Mouse (Mus musculus) limb, embryonic 12.5 days (tissue): ENCODE data around the gene Camta1. TPM values are rescaled to one million over a fixed set of nuclear protein-coding genes. Genes with fewer than 3 reads are reported as not detected.

Source experiments
- ATAC-seq: fragments of 200-750 bp; cut with Nextera tagmentation; 2 replicates; pipeline ENCODE4 v1.8.0; 2017; ENCODE audit warnings: low read depth, moderate TSS enrichment; ENCODE audit not compliant: insufficient number of reproducible peaks, insufficient read depth, low FRiP score, low TSS enrichment
- H3K27ac ChIP-seq: fragments of 300-500 bp; sonication (generic); 2 replicates; pipeline ENCODE4 v1.5.1; 2016; ENCODE audit warnings: mild to moderate bottlenecking, moderate library complexity
- H3K27me3 ChIP-seq: fragments of 300-500 bp; sonication (generic); 2 replicates; pipeline ENCODE4 v1.6.1; 2016; ENCODE audit warnings: mild to moderate bottlenecking, moderate library complexity
- H3K36me3 ChIP-seq: fragments of 300-500 bp; sonication (generic); 2 replicates; pipeline ENCODE4 v1.6.1; 2016; ENCODE audit warnings: mild to moderate bottlenecking, moderate library complexity
- H3K4me1 ChIP-seq: fragments of 300-500 bp; sonication (generic); replicated peaks from 2 replicates; pipeline ENCODE4 v1.6.1; 2016
- H3K4me2 ChIP-seq: fragments of 300-500 bp; sonication (generic); 2 replicates; pipeline ENCODE4 v1.6.1; 2016; ENCODE audit warnings: mild to moderate bottlenecking, moderate library complexity
- H3K4me3 ChIP-seq: fragments of 300-500 bp; sonication (generic); replicated peaks from 2 replicates; pipeline ENCODE4 v1.5.1; 2016; ENCODE audit warnings: mild to moderate bottlenecking
- H3K9ac ChIP-seq: fragments of 300-500 bp; sonication (generic); replicated peaks from 2 replicates; pipeline ENCODE4 v1.6.1; 2016; ENCODE audit warnings: mild to moderate bottlenecking, moderate library complexity
- H3K9me3 ChIP-seq: fragments of 300-500 bp; sonication (generic); 2 replicates; pipeline ENCODE4 v1.6.1; 2016; ENCODE audit warnings: mild to moderate bottlenecking, moderate library complexity
- WGBS: fragments of 180-500 bp; shearing (Covaris S2); methylation state at CpG from one replicate; pipeline ENCODE4 v1.1.7; 2016; 5-methylcytosine and 5-hydroxymethylcytosine counted together
- polyA plus RNA-seq: library from polyadenylated mRNA; unstranded; fragments of >200 nt; fragmentation: Nextera tagmentation; extraction: Ambion mirVana; gene quantifications from 2 replicates; pipeline ENCODE4 v1.2.1, GENCODE M21; 2016

Camta1 gene
- polyA plus RNA-seq, 1 experiment from 2014 or later, result 106 TPM

DNA sequence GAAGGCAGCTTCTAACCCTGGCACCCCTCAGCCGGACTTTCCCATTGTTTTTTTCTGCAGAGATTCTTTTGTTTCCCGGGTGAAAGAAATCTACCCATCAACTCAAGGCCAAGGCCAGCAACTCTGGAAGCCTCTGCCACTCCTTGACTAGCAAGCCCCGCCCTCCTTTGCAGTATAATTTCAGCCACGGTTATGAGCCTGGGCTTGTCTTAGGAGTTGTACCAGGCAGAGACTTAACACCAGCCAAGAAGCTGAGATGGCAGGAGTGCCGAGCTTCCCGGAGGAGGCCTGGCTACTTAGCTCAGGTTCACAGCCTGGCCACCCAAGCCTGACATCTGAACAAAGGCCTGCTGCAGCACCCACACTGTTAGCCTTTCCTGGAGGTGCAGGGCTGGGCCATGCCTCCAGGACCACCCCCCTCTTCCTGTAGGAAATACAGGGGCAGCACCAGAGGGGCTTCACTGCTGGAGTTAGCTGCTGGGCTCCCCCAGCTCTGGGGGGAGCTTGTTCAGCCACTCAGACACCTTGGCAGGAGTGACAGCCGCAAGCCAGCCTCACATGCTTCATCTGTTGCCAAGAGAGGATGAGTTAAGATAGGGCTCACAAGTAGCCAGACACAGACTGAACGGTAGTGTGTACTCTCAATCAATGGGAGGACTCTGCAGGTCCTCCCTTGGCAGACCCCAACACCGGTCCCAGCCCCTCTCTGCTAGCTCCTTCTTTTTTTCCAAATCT, 730.8 kb downstream of the Camta1 start:
- H3K4me1 ChIP-seq, result peaks cover 32% of the 10 kb centered on the region
- H3K9me3 ChIP-seq, result no peaks in the 10 kb centered on the region
- H3K4me3 ChIP-seq, result no peak overlapping the region
- H3K9ac ChIP-seq, result no peak overlapping the region
- no peak overlapping the region for H3K27ac ChIP-seq
- 0 out of 2 replicates have a peak, but pooled peaks cover 4% of the 10 kb centered on the region for H3K36me3 ChIP-seq
- H3K4me2 ChIP-seq, result no peak overlapping the region
- no peak for ATAC-seq
- 73% methylated on average over 9 of the region's 9 CpGs for WGBS
- H3K27me3 ChIP-seq, result 0 out of 2 replicates have a peak, but pooled peaks cover 2% of the 10 kb centered on the region

DNA sequence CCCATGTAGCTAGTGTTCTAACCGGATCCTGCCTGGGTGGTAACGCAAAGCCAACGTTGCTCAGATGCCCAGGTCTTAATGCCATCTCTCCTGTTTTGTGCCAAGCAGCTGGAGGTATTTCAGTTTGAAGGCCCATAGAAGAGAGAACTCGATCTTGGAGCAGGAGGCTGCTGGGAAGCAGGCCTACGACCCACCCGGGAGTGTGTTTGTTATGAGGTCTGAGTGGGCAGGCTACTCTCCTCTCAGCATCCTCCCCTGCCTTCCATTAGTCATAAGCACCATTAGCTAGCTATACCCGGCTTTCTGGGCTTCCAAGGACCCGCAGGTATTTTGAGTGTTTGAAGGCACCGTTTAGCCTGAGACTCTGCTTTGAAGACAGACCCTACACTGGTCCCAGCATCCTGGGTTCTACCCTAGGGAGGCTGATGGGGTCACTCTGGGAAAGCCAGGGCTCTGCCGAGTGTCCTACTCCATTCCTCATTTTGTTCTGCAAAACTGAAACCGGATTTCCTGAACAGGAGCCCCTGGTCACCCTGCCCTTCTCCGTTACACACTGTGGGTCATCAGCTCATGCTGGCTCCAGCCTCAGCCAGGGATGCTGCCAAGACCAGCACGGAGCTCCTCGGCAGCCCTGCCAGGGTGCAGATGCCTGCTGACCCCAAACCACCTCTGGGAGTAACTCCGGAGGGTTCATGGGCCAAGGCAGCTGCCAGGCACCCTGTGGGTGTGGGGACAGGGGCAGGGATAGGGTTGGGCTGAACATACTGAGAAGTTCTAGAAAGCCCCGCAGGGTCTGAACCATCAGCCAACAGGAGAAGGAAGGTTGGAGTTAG, 731.7 kb downstream of the Camta1 start:
- Histone ChIP-seq H3K27me3 (no peaks in the 10 kb centered on the region), H3K9me3 (no peaks in the 10 kb centered on the region), H3K36me3 (0 out of 2 replicates have a peak, but pooled peaks cover 4% of the 10 kb centered on the region), H3K9ac (peak overlapping the region; percentile 88), H3K4me2 (peak overlapping the region; percentile 82), H3K4me1 (peaks cover 32% of the 10 kb centered on the region), H3K27ac (peak overlapping the region; percentile 96; the same call in 1 of the 2 replicates), H3K4me3 (peak overlapping the region; percentile 62)
- 69% methylated on average over 16 of the region's 16 CpGs for WGBS
- no peak for ATAC-seq

DNA sequence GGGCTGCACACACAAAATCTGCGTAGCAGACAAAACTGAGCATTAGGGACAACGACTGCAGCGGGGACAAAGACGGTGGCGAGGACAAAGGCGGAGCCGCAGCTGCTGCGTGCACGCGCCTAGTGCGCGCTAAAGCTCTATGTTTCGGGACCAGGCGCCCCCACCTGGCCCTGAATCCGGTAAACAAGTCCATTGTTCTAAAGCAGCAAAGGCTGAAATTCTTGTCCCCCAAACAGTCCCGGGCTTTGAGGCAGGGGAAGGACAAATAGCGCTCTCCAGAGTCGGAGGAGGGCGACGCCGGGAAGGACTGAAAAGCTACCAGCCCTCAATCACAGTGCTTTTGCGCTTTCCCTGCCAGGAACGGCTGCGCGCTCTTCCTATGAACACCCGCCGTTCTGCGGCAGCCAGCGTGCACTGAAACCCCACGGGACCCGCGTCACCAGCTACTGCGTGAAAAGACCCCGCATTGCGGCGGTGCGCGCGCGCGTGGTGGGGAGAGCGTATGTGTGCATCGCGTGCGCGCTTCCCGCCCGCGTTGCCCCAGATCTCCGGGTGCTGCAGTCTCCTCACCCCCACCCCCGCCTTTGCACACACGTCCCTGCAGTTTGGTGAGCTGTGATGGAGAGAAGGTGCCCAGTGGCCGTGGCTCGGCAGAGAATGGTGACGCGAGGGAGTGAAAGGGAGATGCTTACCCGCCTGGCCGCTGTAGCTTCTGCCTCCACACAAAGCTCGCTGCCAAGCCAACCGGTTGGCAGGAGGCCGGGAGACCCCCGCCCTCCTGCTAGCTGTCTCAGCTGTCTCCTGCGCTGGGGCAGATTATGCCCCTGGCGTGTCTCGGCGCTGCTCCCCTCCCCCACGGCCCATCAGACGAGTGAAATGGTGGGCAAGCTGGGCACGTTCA, 732.8 kb downstream of the Camta1 start:
- 0 out of 2 replicates have a peak, but pooled peaks cover 4% of the 10 kb centered on the region for H3K36me3 ChIP-seq
- H3K4me3 ChIP-seq, result peak overlapping the region; percentile 62
- under 1% methylated on average over 69 of the region's 69 CpGs for WGBS
- H3K9ac ChIP-seq, result peak overlapping the region; percentile 88
- no peaks in the 10 kb centered on the region for H3K27me3 ChIP-seq
- peaks cover 32% of the 10 kb centered on the region for H3K4me1 ChIP-seq
- peak overlapping the region; percentile 96 for H3K27ac ChIP-seq
- peak; percentile 39; the same call in 1 of the 2 replicates for ATAC-seq
- H3K9me3 ChIP-seq, result no peaks in the 10 kb centered on the region
- peak overlapping the region; percentile 82 for H3K4me2 ChIP-seq

DNA sequence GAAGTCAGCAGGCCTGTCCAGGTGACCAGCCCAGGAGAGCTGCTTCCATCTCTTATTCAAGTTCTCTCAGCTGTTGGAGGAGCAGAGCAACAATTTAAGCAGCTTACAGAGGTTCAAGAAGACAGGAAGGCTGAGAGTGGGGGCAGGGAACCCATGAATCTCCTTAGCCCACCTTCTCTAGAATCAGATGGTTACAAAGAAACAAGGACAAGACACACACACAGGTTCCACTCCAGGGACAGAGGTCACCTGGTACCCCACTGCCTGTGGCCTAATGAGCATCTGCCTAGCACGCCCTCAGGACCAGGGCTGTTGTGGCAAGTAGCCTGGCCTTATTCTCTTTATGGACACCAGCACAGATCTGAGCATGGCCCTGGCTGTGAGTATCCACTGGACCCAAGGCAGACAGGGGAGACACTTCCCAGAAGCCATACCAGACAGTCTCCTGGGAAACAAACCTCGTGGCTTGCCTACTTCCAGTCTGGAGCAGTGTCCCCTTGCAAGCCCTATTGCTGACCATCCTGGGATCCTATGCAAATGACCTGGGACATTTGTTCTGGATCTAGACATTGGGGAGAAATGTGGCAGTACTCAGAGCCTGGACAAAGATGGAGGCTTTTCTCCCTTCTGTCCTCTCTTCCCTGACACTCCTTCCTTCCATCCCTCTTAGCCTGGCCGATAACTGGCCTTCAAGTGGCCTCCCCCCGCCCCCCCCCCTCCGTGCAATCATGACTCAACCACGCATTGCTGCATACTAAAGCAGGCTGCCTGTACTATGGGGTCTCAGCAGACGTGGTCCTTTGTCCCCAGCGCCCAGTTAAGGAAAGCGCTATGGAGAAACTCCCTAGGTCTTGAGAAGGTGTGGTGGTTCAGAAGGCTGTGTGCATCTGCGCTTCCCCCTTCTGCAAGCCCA, 733.8 kb downstream of the Camta1 start:
- Histone ChIP-seq H3K27ac (peak overlapping the region; percentile 96), H3K9ac (peak overlapping the region; percentile 88), H3K36me3 (0 out of 2 replicates have a peak, but pooled peaks cover 4% of the 10 kb centered on the region), H3K4me2 (peak overlapping the region; percentile 82), H3K9me3 (no peaks in the 10 kb centered on the region), H3K4me1 (peaks cover 32% of the 10 kb centered on the region), H3K4me3 (peak overlapping the region; percentile 62), H3K27me3 (no peaks in the 10 kb centered on the region)
- peak; percentile 43; the same call in 1 of the 2 replicates for ATAC-seq
- 12% methylated on average over 9 of the region's 10 CpGs for WGBS

DNA sequence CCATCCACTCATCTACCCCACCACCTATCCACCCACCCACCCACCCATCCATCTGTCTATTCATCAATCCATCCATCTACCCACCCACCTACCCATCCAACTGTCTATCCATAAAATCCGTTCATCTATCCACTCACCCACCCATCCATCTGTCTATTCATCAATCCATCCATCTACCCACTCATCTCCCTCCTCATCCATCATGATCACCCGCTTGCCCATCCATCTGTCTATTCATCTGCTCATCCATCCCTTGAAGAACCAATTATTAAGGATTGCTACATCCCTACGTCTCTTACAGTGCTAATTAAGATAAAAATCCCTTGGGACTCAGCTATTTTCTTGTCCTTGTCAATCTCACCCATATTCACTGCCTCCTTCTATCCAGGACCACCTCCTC, 742.8 kb downstream of the Camta1 start:
- no peak overlapping the region for H3K4me3 ChIP-seq
- H3K9ac ChIP-seq, result no peak overlapping the region
- H3K36me3 ChIP-seq, result peaks cover 6% of the 10 kb centered on the region; the same call in 1 of the 2 replicates
- H3K9me3 ChIP-seq, result no peaks in the 10 kb centered on the region
- H3K4me2 ChIP-seq, result no peak overlapping the region
- 84% methylated on average over 3 of the region's 3 CpGs for WGBS
- no peaks in the 10 kb centered on the region for H3K27me3 ChIP-seq
- no peak for ATAC-seq
- no peaks in the 10 kb centered on the region for H3K4me1 ChIP-seq
- no peak overlapping the region for H3K27ac ChIP-seq

DNA sequence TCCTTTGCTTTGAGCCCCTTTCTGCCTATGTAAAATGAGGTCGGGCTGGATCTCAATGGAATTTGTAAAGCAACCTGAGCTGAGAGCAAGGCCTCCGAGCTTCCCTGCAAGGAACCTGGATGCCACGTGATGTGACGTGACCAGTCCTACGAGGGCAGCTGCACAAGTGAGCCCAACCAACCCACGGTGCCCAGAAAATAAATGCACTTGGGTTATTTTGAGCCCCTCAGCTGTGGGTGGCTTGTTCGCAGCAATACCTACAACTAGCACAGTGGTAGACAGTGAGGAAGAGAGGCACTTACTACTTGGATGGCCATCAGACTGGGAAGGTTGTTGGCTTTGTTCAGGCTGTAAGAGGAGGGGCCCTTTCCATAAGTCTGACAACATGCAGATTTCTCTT, 747.1 kb downstream of the Camta1 start:
- Histone ChIP-seq H3K27ac (no peak overlapping the region), H3K4me1 (no peaks in the 10 kb centered on the region), H3K27me3 (peaks cover 21% of the 10 kb centered on the region), H3K4me2 (no peak overlapping the region), H3K9ac (no peak overlapping the region), H3K4me3 (no peak overlapping the region), H3K36me3 (no peaks in the 10 kb centered on the region), H3K9me3 (no peaks in the 10 kb centered on the region)
- ATAC-seq, result no peak
- 84% methylated on average over 7 of the region's 7 CpGs for WGBS

DNA sequence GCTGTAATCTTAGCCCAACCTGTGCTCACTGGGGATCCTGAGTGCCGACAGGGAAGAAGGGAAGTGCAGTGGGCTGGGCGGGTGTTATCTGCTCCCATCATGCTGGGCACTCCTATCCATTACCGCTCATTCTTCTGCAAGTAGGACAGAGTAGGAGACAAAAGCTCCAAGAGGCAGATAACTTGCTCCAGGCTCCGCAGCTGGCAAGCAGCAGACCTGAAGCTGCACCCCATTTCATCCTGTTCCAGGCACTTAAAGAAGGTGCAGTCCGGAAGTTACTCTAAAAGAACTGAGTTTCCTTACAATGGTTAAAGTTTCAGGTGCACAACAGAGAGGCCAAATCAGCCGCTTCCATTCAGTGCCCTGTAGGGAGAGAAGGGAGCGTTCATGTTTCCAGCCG, 750.5 kb downstream of the Camta1 start:
- Histone ChIP-seq H3K36me3 (no peaks in the 10 kb centered on the region), H3K27ac (no peak overlapping the region), H3K4me2 (no peak overlapping the region), H3K9ac (no peak overlapping the region), H3K27me3 (peaks cover 50% of the 10 kb centered on the region), H3K4me1 (peaks cover 14% of the 10 kb centered on the region; the same call in 1 of the 2 replicates), H3K9me3 (no peaks in the 10 kb centered on the region), H3K4me3 (no peak overlapping the region)
- WGBS, result 62% methylated on average over 8 of the region's 8 CpGs
- no peak for ATAC-seq

DNA sequence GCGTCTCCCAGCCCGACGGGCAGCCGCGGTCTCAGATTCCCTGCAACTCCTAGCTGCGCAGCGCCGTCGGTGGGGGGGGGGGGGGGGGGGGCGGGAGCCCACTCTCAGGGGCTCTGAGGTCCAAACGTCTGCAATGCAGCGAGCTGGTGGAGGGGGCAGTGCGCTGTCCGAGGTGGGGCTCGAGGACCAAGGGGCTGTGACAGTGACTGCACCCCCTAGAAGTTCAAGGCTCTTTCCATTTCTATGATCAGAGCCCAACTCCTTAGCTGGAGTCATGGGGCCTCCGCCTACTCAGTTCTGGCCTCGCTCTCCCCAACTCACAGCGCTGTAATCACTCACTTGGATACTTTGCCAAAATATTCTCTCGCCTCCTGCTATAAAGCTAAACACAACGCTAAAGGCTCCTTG, 752.8 kb downstream of the Camta1 start:
- no peaks in the 10 kb centered on the region for H3K36me3 ChIP-seq
- H3K9me3 ChIP-seq, result no peaks in the 10 kb centered on the region
- H3K27me3 ChIP-seq, result peaks cover 54% of the 10 kb centered on the region
- H3K27ac ChIP-seq, result no peak overlapping the region
- peak overlapping the region; percentile 100 for H3K4me2 ChIP-seq
- H3K4me3 ChIP-seq, result peak overlapping the region; percentile 68
- 5% methylated on average over 19 of the region's 20 CpGs for WGBS
- H3K9ac ChIP-seq, result peak overlapping the region; percentile 64
- ATAC-seq, result no peak
- peaks cover 17% of the 10 kb centered on the region; the same call in 1 of the 2 replicates for H3K4me1 ChIP-seq

DNA sequence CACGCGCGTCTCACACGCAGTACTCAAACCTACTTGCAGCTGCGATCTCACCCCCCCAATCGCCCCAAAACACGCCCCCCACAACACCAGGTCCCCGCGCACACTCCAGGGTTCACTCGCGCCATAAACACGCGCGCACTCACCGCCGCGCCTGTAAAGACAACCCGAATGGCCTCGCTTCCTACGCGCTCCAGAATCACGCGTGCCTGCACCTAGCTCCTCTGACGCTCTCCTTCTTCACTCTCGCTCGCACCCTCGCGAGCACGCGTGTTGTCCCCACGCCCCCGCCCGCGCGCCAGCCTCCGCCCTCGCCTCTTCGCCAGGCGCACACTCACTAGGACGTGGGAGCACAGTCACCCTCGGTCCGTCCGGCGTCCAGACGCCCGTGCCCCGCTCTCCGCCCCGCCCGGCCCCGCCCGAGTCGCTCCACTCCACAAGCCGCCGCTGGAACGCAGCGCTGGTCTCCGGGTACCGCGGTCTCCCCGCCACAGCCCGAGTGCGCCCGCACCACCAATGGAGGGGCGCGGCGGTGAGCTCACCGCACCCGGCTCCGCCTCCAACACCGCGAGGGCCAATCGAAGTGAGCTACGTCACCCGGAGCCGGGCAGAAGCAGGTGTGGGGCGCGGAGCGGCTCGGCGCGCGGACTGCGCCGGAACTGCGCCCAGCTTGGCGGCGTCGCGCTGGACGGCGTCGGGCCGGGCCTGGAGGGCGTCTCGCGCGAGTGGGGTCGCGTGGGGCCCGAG, 753.5 kb downstream of the Camta1 start:
- H3K36me3 ChIP-seq, result no peaks in the 10 kb centered on the region
- H3K9ac ChIP-seq, result peak overlapping the region; percentile 64
- WGBS, result under 1% methylated on average over 99 of the region's 101 CpGs
- peaks cover 54% of the 10 kb centered on the region for H3K27me3 ChIP-seq
- H3K27ac ChIP-seq, result no peak overlapping the region
- peak; percentile 98 for ATAC-seq
- H3K4me3 ChIP-seq, result peak overlapping the region; percentile 68
- no peaks in the 10 kb centered on the region for H3K9me3 ChIP-seq
- peak overlapping the region; percentile 100 for H3K4me2 ChIP-seq
- H3K4me1 ChIP-seq, result peaks cover 17% of the 10 kb centered on the region; the same call in 1 of the 2 replicates
